Mouse (Mus musculus) kidney, postnatal 14 days (tissue): ENCODE results near the gene Gsc.

Source experiments
- DNase-seq: peaks from one replicate; pipeline ENCODE4 v3.0.0; 2022; ENCODE audit warnings: mixed read lengths

Gsc gene

GRCm38 (mm10) chr12:104472601-104473424 is at the start of gene Gsc:
Gene Gsc, minus strand, starts transcription at chr12:104473330.
- DNase-seq = peak; percentile 44

- no peak for DNase-seq
These were observed 46.6 kb upstream of the Gsc start for GRCm38 (mm10) chr12:104519721-104520120.

DNA sequence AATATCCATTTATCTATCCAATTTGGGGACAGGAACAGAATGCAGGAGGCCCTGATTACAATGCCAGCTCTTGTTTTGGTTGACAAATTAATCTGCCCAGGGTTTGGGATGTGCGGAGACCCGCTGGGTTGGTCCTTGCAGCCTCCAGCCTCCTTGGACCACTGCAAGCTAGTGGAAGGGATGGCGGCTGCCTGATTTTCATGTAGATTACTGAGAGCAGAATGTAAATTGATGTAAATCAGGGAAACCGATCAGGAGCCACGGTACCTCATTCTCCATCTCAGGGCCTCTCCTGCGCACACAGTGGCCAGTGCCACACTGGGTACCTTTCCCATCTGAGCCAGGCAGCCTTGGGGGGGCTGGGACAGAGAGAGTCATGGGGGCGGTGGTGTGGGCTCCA is 34.8 kb upstream of the Gsc start:
- DNase-seq = no peak

- DNase-seq = no peak
These were observed 18.9 kb upstream of the Gsc start for GRCm38 (mm10) chr12:104492009-104492408.

GRCm38 (mm10) chr12:104486205-104486604 is 13.1 kb upstream of the Gsc start:
- DNase-seq = no peak

- no peak for DNase-seq
These were observed 12.0 kb upstream of the Gsc start for GRCm38 (mm10) chr12:104485161-104485560.

DNA sequence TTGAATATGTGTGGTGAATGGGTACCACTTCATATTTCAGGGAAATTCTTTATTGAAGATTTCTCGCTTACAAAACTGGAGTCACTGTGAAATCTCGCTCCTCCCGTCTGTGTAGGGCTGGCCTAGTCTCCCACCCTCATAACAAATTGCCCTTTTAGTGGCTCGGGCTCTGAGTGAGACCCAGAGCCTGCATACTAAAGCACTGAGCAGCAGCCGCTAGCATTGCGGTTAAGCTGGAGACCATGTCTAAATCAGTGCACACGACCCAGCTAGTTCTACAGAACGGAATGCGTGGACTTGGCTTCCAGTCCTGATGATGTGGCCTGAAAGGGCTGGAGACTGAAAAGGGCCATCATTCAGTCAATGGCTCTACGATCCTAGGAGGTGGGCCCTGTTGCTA is 7.9 kb upstream of the Gsc start:
- DNase-seq = no peak

GRCm38 (mm10) chr12:104478193-104478592 is 5.1 kb upstream of the Gsc start:
- no peak for DNase-seq

- DNase-seq = no peak
These were observed 4.4 kb upstream of the Gsc start for GRCm38 (mm10) chr12:104477501-104477900.

GRCm38 (mm10) chr12:104477066-104477465 is 3.9 kb upstream of the Gsc start:
- no peak for DNase-seq

DNA sequence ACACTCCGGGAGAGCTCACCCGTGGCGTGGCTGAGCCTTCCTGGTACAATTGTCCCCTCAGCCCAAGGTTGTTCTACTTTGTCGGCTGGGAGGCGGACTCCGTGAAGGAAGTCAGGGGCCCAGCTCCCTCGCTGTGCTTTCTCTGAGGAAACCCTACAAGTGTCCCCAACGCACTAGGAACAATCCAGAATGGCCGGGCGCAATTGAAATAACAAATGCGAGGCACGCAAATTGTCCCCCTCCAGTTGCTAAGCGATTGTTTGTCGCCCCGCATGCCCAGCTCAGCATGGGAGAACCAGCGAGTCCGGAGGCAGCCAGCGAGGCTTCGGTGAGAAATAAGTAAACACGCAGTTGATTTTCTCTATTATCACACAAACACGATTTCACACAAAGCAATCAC is 2.8 kb upstream of the Gsc start:
- no peak for DNase-seq

GRCm38 (mm10) chr12:104474881-104475740 is 2.0 kb upstream of the Gsc start:
- no peak for DNase-seq

DNA sequence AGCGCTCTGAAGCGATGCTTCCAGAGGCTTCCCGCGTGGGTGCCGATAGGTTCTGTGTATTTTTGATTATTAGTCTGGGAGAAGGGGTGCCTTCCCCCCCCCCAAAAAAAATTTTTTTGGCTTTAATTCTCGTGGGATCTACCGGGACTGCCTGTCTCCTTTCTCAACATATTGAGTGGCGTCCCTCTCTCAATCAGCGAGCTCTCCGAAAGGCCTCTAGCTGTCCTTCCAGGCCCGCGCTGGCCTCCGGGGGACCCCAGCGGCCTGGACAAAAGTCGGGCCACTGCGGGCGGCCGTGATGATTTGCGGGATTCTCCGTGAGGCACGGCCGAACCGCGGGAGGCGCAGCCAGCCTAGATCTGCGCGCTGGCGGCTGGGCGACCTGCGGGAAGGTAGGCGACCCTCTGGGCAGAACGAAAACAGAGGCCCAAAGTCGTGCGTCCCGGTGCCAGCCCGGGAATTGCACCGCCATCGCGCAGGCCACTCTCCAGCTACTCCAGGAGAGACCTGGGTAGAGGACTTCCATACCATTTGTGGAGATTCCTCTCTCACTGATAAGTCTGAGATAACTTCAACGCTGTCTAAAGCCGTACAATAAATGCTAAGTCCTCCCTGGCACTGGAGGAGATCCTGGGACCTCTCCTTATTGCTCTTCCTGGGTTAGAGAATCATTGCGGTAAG is 1.2 kb upstream of the Gsc start:
- DNase-seq = no peak

DNA sequence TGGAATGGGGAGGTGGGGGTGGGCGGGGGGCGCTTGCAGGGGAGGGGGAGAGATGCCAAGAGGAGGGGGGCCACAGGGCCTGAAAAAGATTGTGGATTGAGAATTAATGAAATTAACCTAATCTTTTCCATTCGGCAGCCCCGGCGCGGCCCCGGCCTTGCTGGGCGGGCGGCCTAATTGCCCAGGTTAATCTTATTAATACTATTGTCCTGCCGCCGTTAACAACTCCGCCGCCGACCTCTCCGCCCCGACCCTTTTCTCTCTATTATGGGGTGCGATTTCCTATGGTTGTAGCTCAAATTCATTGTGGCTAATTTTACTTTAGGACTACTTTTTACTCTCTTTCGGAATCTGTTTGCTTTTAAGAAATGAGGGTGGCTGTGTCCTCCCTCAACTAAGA is 362 bp upstream of the Gsc start:
- DNase-seq = no peak

DNA sequence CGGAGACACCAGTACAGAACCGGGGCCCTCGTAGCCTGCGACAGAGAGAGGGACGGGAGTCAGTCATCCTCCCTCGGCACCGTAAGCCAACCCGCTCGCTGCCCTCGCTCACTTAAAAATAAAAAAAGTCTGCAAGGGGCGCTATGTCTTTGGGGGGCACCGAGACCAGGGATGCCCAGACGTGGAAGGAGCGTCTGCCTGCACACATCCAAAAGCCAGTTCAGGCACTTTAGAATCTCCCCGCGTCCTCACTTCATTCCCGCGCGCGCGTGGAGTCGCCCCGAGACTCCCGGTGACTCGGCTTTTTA is 958 bp downstream of the Gsc start:
- DNase-seq = no peak

GRCm38 (mm10) chr12:104471351-104472217 is 1.5 kb downstream of the Gsc start:
- DNase-seq = no peak

GRCm38 (mm10) chr12:104470646-104471045 is 2.5 kb downstream of the Gsc start:
- no peak for DNase-seq

GRCm38 (mm10) chr12:104468783-104469182 is 4.3 kb downstream of the Gsc start:
- no peak for DNase-seq

DNA sequence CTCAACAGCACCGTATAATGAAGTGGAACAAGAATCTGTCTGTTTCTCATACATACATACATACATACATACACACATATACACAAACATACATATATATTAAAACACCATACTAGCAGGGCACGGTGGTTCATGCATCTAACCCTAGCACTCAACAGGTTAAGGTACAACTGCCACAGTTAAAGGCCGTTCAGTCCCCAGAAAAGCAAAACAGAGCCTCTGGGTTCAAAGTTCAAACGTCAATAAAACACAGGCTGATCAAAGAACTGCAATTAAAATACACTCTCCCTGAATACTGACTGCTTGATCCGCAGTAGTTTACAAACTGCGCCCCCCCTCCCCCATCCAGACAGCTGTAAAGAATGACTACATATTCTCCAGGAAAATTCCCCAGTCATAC is 5.8 kb downstream of the Gsc start:
- no peak for DNase-seq

DNA sequence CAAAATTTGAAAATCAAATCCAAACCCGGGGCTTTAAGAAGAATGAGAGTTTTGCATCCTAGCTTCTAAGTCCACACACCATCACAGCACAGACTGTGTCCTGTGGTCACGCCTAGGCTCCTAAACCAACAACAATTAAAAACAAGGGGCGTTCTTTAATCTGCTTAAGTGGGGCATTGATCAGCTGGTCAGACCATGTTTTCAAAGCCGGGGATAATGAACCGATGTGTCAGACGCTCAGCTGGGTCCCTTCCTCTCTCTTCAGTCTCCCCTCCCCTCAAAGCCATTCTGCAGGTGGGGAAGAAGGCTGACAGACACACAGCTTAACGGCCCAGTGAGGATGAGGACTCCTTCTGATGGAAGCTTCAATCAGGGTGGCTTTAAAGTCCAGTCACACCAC is 6.2 kb downstream of the Gsc start:
- DNase-seq = no peak

DNA sequence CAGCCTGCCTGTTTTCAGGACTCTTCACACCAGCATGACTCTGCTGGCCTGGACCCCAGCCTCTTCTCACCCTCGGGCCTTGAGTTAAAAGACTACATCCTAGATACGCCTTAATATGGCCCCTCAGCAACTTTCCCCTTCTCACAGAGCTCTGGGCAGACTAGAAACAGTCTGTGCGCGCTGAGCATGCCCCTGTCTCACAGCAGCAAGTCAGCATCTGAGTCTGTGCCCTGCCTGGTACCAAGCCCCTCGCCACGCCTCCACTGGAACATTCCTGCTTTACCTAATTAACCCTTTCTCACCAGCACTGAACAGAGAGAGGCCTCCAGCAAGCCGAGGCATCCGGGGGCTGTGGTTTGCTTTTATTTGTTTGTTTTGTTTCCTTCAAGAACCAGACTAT is 11.8 kb downstream of the Gsc start:
- no peak for DNase-seq

DNA sequence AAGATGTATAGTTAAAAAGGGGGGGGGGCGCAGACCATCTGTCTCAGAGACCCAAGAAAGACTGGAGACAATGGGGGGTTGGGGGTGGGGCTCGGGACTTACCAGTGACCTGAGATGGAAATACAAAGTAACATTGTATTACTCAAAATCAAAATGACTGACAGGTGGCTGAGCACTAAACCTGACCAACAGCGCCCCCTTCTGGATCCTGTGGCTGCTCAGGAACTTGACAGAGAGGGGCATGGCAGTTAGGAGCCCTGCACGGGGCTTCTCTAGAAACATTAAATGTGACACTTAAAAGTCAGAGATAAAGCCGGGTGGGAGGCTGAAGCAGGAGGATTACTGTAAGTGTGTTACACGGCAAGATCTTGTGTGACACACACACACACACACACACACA is 13.8 kb downstream of the Gsc start:
- no peak for DNase-seq

DNA sequence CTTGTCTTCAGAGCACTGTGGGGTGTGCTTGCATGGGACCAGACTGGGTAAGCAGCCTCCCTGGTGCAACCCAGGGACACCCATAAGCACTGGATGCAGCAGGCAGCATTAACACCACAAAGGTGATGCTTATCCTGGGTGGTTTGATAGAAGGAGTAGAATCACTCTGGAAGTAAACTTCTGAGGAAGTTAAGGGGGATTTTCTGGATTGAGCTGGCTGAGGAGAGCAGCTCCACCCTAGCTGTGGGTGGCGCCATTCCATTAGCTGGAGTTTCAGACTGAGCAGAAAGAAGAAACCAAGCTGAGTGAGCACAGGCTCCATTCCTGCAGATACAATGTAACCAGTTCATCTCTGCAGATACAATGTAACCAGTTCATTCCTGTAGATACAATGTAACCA is 20.1 kb downstream of the Gsc start:
- no peak for DNase-seq
